Mouse (Mus musculus): ENCODE results near the gene Accsl.

GRCm38 (mm10) chr2:93886013-93886794 is 17.2 kb upstream of the Accsl start:
- TF ChIP-seq CTCF (IDR thresholded peaks at IDR 0.05; ENCODE audit: insufficient read depth, low read length) (no peak), POLR2A (IDR thresholded peaks at IDR 0.05; ENCODE audit: borderline replicate concordance, extremely low read depth, low read depth, low read length) (no peak)
